Mouse (Mus musculus) megakaryocyte, embryonic 14.5 days (primary cell): ENCODE data around the gene Ddx10.
A peak's percentile ranks its signal among the peaks of the same experiment; 100 is the strongest.

ENCODE experiments used
- FLI1 ChIP-seq: IDR thresholded peaks from 2 replicates; pipeline ENCODE4 v1.6.1; 2012; ENCODE audit warnings: low read length, inconsistent platforms, mixed read lengths
- GATA1 ChIP-seq: IDR thresholded peaks from 3 replicates; pipeline ENCODE4 v1.6.1; 2012; ENCODE audit warnings: mixed read lengths, low read length, inconsistent platforms, borderline replicate concordance

DNA sequence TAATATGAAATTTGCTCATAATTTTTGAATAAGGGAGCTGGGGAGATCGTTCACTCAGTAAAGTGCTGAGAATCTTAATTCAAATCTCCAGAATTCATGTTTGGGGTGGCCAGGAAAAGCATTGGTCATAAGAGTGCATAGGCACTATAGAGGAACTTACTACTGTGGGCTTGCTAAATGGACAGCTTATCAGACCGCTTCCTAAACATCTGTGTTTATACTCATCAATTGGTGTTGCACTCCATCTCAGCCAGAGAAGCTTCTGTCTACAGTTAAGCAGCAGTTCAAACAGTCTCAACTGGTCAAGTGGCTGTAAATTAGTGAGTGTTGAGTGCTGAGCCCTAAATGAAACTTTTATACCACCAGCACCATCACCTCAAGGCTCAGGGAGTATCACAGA lies 73.3 kb downstream of the Ddx10 start:
- TF ChIP-seq GATA1 (peak; percentile 44; the same call in 1 of the 3 replicates), FLI1 (no peak)
